Mouse (Mus musculus): ENCODE data around the gene Pcbp4.

- no peak for TF ChIP-seq GATA1 (IDR thresholded peaks at IDR 0.05; ENCODE audit: low read length)
- no peak for TF ChIP-seq TAL1 (IDR thresholded peaks at IDR 0.05; ENCODE audit: low read length)
These were observed 31.3 kb upstream of the Pcbp4 start for GRCm38 (mm10) chr9:106421865-106422160.

Measured in erythroblast, embryonic 14.5 days (primary cell).